Mouse (Mus musculus) embryonic facial prominence, embryonic 14.5 days (tissue): ENCODE measurements around the gene Prpf39. TPM values are rescaled to one million over a fixed set of nuclear protein-coding genes. Genes with fewer than 3 reads are reported as not detected.

Experiments
- ATAC-seq: fragments of 200-750 bp; cut with Nextera tagmentation; 2 replicates; pipeline ENCODE4 v1.8.0; 2017; ENCODE audit warnings: low read depth, moderate number of reproducible peaks, moderate TSS enrichment
- DNase-seq: peaks from one replicate; pipeline ENCODE4 v3.0.0-alpha.2; 2015; ENCODE audit warnings: low spot score
- H3K27ac ChIP-seq: fragments of 300-500 bp; sonication (generic); replicated peaks from 2 replicates; pipeline ENCODE4 v1.5.1; 2014; ENCODE audit warnings: low read depth, mild to moderate bottlenecking, low read length, moderate library complexity
- H3K27me3 ChIP-seq: fragments of 300-500 bp; sonication (generic); replicated peaks from 2 replicates; pipeline ENCODE4 v1.6.1; 2014; ENCODE audit warnings: low read length; ENCODE audit not compliant: control insufficient read depth, insufficient read depth
- H3K36me3 ChIP-seq: fragments of 300-500 bp; sonication (generic); 2 replicates; pipeline ENCODE4 v1.6.1; 2014; ENCODE audit warnings: low read length, mixed read lengths; ENCODE audit not compliant: control insufficient read depth, insufficient read depth
- H3K4me1 ChIP-seq: fragments of 300-500 bp; sonication (generic); 2 replicates; pipeline ENCODE4 v1.6.1; 2014; ENCODE audit warnings: antibody characterized with exemption, low read length; ENCODE audit not compliant: control insufficient read depth, insufficient read depth
- H3K4me2 ChIP-seq: fragments of 300-500 bp; sonication (generic); 2 replicates; pipeline ENCODE4 v1.6.1; 2014; ENCODE audit warnings: low read depth, mild to moderate bottlenecking, low read length, moderate library complexity, mixed read lengths
- H3K4me3 ChIP-seq: fragments of 300-500 bp; sonication (generic); 2 replicates; pipeline ENCODE4 v1.5.1; 2014; ENCODE audit warnings: low read depth, mild to moderate bottlenecking, low read length
- H3K9ac ChIP-seq: fragments of 300-500 bp; sonication (generic); 2 replicates; pipeline ENCODE4 v1.6.1; 2014; ENCODE audit warnings: low read depth, mild to moderate bottlenecking, low read length, moderate library complexity, mixed read lengths
- H3K9me3 ChIP-seq: fragments of 300-500 bp; sonication (generic); 2 replicates; pipeline ENCODE4 v1.6.1; 2016; ENCODE audit warnings: low read length; ENCODE audit not compliant: control insufficient read depth
- WGBS: fragments of 180-500 bp; shearing (Covaris S2); extraction: QIAGEN DNeasy Blood & Tissue Kit; methylation state at CpG from one replicate; pipeline ENCODE4 v1.1.7; 2014; 5-methylcytosine and 5-hydroxymethylcytosine counted together
- polyA plus RNA-seq: library from polyadenylated mRNA; unstranded; fragments of >200 nt; fragmentation: Nextera tagmentation; extraction: Ambion mirVana; gene quantifications from 2 replicates; pipeline ENCODE4 v1.2.1, GENCODE M21; 2014

Prpf39 gene
- polyA plus RNA-seq, 1 experiment from 2014 or later: 47.3 TPM

DNA sequence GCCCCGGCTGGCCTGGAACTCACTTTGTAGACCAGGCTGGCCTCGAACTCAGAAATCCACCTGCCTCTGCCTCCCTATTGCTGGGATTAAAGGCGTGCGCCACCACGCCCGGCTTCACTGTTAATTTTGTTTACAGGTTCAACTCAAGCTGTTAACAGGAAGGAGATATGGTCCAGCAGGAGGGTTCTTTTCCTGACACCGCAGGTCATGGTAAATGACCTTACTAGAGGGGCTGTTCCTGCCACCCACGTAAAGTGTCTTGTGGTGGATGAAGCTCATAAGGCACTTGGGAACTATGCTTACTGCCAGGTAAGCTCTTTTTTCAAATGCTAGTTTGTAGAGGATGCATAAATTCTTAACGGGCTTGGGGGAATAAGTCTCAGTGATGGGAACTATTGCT, 40.8 kb downstream of the Prpf39 start:
- Histone ChIP-seq H3K9ac (peak overlapping the region; percentile 93), H3K27ac (no peak overlapping the region)
- no peak for ATAC-seq

DNA sequence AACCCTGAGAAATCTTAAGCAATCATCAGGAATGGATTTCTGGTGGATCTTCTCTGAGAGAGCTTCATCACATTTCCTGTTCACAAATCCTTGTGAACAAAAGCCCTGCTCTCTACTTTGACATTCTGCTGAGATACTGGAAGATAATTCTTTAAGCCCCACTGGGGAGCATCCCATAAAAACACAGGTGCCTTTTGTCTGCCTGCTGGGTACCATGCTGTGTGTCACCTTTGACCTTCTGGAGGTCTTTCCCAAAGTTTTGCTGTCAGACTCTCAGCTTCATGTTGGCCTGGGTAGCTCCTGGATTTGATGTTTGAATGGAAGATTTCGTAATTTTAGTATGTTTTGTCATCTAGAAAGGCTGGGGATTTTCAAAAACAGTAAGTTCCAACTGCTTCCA, 72.6 kb downstream of the Prpf39 start:
- H3K36me3 ChIP-seq: peaks cover 45% of the 10 kb centered on the region
- WGBS: 85% methylated on average over 1 of the region's 1 CpGs
- ATAC-seq (no peak), DNase-seq (no peak)
- no peak overlapping the region for H3K4me3 ChIP-seq
- H3K27ac ChIP-seq: no peak overlapping the region
- H3K9ac ChIP-seq: no peak overlapping the region
- H3K27me3 ChIP-seq: no peaks in the 10 kb centered on the region
- H3K4me1 ChIP-seq: no peaks in the 10 kb centered on the region
- no peaks in the 10 kb centered on the region for H3K9me3 ChIP-seq
- H3K4me2 ChIP-seq: no peak overlapping the region

More for the DNA sequence above, 40.8 kb downstream of the Prpf39 start:
- no peak for DNase-seq
- Histone ChIP-seq H3K27me3 (no peaks in the 10 kb centered on the region), H3K4me2 (peak overlapping the region; percentile 87), H3K36me3 (peaks cover 10% of the 10 kb centered on the region; the same call in 1 of the 2 replicates), H3K4me3 (peak overlapping the region; percentile 93), H3K9me3 (no peaks in the 10 kb centered on the region), H3K4me1 (peaks cover 18% of the 10 kb centered on the region)
- 83% methylated on average over 9 of the region's 9 CpGs for WGBS

DNA sequence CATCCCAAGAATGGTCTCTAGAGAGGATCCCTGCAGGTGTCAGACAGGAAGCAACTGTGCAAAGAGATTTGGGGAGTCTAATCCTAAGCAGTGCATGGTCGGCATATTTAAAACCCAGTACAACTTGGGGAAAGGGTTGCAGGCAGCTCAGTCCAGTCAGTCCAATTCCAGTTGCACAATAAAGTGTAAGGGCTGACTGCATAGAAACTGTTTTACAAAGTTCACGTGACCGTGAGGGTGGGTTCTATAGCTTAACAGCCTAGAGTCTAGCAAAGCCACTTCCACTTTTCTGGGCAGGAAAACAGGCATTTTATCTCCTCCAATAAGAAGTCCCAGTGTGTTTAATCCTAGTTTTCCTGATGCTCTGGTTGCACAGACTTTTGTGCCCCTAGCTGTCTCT, 75.4 kb downstream of the Prpf39 start:
- WGBS: 90% methylated on average over 3 of the region's 3 CpGs
- no peak for ATAC-seq
- H3K36me3 ChIP-seq: peaks cover 35% of the 10 kb centered on the region

DNA sequence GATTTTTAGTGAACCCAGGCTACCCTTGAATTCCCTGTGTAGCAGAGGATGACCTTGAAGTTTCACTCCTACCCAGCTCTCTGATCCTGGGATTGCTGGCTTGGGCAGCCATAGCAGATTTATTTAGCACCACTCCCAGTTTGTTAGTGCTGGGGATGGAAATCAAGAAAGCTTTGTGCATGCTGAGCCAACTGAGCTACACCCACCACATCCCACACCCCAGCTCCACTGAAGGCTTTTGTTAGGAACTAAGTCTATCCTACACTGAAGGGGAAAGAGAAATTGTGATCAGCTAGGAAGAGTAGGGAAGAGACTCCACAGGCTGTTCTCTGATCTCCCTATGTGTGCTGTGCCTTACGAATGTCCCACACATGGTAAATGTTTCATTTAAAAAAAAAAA, 76.7 kb downstream of the Prpf39 start:
- H3K9ac ChIP-seq: no peak overlapping the region
- 94% methylated on average over 1 of the region's 1 CpGs for WGBS
- H3K36me3 ChIP-seq: peaks cover 32% of the 10 kb centered on the region
- H3K27ac ChIP-seq: no peak overlapping the region
- no peak overlapping the region for H3K4me2 ChIP-seq
- no peaks in the 10 kb centered on the region for H3K9me3 ChIP-seq
- ATAC-seq (no peak), DNase-seq (no peak)
- no peaks in the 10 kb centered on the region for H3K27me3 ChIP-seq
- H3K4me1 ChIP-seq: no peaks in the 10 kb centered on the region
- no peak overlapping the region for H3K4me3 ChIP-seq

More for the DNA sequence above, 75.4 kb downstream of the Prpf39 start:
- no peak overlapping the region for H3K4me2 ChIP-seq
- no peaks in the 10 kb centered on the region for H3K4me1 ChIP-seq
- H3K9me3 ChIP-seq: no peaks in the 10 kb centered on the region
- DNase-seq: no peak
- H3K9ac ChIP-seq: no peak overlapping the region
- no peaks in the 10 kb centered on the region for H3K27me3 ChIP-seq
- H3K27ac ChIP-seq: no peak overlapping the region
- no peak overlapping the region for H3K4me3 ChIP-seq

Other genes starting within 250 kb of the Prpf39 start
- 4.0 and 5.3 TPM in 2 replicates for gene Gm527, start 118.4 kb upstream of the Prpf39 start, polyA plus RNA-seq
- gene Klhl28, start 70.8 kb upstream of the Prpf39 start, polyA plus RNA-seq: 16.7 and 18.8 TPM in 2 replicates
- 26.3 and 28.6 TPM in 2 replicates for gene Togaram1, start 70.5 kb upstream of the Prpf39 start, polyA plus RNA-seq
- 389 and 391 TPM in 2 replicates for gene Fkbp3, start 37.7 kb downstream of the Prpf39 start, polyA plus RNA-seq
- gene Fancm, start 39.3 kb downstream of the Prpf39 start, polyA plus RNA-seq: 7.4 and 10.0 TPM in 2 replicates
- gene Mis18bp1, start 136.3 kb downstream of the Prpf39 start, polyA plus RNA-seq: 38.0 and 47.4 TPM in 2 replicates
- not detected in 2 replicates for gene Wdr20rt, start 189.2 kb downstream of the Prpf39 start, polyA plus RNA-seq